Mouse (Mus musculus) inflammation-experienced regulatory T-cells, adult 6 months (primary cell): ENCODE data around the gene Gpr4. TPM values are rescaled to one million over a fixed set of nuclear protein-coding genes. Genes with fewer than 3 reads are reported as not detected.
A peak's percentile ranks its signal among the peaks of the same experiment; 100 is the strongest.

Experiments used
- ATAC-seq: one replicate; pipeline ENCODE4 v1.8.0; 2017
- polyA plus RNA-seq, 3 experiments: library from polyadenylated mRNA; unstranded; fragments of 100-300 nt; shearing (Covaris generic); gene quantifications; one replicate each; pipeline ENCODE4 v1.2.1; 2017

The Gpr4 gene
- polyA plus RNA-seq, 3 experiments from 2014 or later: 0.13 TPM; not detected in 2

DNA sequence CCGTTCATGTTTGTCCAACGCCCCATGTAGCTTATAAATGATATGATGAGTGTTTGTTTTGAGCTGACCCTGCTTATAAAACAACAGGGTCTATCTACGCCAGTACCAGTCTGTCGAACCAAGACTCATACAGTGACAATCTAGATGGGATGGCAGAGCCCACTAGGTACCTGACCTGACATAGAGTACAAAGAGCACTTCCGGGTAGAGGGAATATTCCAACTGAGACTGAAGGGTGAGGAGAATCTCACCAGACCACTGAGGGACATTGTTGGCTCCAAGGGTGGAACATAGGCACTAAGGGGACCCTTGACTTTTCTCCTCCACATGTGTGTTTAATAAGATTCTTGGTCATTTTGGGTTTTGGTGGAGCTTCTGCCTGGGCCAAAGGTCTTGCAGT, 17.1 kb downstream of the Gpr4 start:
- no peak for ATAC-seq

DNA sequence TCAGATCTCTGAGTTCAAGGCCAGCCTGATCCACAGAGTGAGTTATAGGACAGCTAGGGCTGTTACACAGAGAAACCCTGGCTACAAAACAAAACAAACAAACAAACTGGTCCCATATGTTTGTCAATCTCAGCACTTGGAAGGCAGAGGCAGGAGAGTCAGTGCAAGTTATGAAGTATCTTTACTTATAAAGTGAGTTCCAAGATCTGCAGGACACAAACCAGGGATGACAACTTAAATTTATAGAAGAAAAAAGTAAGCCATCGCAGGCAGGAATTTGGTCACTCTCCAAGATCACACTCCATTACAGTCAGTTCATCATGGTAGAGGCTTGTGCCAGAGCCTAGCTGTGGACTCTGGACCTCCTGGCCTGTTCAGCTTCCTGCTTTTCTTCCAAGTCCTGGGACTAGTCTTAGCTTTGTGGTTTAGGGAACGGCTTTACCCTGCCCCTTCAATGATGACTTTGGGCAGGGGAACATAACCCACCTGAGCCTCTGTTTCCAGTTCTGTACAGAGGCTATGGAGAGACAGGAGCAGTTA, 17.8 kb downstream of the Gpr4 start:
- no peak for ATAC-seq

DNA sequence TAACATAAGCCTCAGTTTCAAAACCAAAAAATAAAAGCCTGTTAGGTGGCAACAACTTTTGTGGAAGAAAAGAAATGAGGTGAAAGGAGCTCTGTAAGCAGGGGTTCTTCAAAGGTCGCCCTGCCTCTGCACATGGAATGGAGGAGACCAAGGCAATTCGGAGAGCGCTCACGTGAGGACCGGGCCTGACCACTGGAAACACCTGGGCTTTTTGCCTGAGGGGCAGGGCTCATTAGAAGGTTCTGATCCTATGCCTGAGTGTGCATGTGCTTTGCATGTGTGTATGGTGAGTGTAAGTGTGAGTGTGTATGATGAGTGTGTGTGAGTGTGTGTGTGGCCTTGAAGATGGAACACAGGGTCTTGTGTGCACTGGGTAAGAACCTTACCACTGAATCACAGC, 18.6 kb downstream of the Gpr4 start:
- no peak for ATAC-seq

DNA sequence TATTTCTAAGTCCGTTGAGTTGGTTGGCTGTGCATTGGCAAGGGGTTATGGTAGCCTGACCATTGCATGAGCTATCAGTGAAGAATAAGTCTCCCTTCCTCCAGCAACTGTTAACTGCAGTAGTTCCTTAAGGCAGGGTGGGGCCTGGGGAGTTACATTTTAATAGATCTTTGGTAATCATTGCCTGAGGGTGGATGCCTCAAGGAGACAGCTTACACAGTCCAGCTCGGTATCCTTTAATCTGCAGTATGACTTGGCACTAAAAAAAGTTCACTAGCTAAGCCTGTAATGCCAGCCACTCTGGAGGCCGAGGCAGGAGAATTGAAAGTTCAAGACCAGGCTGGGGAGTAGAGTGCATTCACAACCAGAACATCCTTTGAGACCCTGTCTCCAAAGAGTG, 19.5 kb downstream of the Gpr4 start:
- ATAC-seq: no peak

DNA sequence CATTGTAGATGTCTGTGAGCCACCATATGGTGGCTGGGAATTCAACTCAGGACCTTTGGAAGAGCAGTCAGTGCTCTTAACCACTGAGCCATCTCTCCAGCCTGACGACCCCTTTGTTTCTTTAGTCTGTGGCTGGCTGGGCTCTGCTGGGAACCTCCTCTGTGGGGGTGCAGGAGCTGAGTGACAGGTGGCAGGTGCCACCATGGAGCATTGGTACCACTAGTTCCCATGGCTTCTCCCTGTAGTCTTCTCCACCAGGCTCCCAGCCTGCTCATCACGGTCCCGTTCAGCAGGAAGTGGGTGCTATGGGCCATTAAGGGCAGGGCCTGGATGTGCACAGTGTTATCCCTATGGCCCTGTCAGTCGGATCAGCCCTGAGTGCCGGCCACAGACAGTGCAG, 22.3 kb downstream of the Gpr4 start:
- ATAC-seq: no peak

DNA sequence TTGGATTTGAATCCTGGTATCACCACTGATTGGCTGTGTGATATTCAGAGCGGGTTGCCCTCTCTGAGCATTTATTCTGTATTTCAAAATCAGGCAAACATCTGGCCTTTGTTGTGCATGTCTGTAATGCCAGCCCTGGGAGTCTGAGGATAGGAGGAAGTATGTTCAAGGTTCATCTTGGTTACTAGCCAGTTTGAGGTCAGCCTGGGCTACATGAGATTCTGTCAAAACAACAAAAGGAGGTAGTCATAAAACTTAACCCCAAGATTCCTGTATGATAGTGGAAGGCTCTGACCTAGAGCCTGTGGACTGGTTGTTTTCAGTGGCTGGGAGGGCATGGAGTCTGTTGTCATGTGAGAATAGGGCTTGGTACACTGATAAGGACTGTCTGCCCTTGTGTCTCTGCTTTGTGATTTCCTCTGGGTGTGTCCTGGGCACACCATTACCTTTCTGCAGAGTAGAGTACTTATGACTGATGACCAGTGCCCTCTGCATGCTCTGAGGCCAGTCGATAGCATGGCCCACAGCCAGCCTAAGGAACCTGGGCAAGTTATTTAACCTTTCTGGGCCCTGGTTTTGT, 22.8 kb downstream of the Gpr4 start:
- no peak for ATAC-seq

DNA sequence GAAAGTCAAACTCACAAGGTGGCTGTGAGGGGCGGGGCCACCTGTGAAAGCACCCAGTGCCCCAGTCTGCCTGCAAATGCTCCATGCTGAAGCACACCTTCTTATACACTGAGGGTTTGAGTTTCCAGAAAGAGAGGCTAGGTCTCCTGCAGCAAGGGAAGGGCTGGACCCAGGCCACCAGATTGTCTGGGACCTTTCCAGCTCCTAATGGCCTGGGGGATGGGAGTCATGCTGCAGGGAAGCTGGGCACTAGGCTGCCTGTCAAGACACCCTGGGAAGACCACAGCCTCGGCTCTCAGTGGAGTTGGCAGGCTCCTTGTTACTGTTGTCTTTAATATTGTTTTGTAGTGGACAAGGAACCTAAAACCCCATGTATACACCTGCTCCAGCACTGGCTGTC, 24.1 kb downstream of the Gpr4 start:
- ATAC-seq: no peak

DNA sequence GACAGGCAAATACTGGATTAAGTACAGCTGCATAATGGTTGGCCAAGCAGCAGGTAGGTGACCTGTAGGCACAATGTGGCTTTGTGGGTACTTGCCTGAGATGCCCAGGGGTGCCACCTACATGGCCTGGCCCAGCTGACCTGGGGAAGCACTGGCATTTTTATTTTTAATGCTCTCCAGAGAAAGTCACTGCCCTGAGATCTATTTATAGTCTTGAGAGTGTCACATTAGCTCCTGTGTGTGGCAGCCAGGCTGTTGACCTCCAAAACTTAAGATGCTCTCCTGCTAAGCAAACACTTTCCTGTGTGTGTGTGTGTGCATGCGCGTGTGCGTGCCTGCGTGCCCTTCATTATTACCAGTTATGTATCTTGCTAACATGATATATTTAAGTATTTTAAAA, 26.0 kb downstream of the Gpr4 start:
- ATAC-seq: no peak

DNA sequence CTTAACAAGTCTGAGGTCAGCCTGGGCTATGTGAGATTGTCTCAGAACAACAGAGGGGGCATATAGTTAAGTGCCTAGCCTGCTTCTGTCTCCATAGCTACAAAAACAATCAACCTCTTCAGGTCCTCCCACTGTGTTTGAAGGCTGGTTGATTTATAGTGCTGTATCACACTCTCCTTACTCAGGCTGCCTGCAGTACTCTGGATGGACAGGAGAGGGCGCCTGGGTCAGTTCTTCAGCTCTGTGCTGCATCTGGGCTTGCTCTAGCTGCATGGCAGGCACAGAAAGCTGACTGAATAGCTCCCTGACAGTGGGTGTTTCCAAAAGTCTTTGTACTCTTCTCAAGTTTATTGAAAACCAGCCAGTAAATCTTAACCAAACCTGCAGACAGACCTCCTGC, 27.1 kb downstream of the Gpr4 start:
- peak; percentile 97 for ATAC-seq

DNA sequence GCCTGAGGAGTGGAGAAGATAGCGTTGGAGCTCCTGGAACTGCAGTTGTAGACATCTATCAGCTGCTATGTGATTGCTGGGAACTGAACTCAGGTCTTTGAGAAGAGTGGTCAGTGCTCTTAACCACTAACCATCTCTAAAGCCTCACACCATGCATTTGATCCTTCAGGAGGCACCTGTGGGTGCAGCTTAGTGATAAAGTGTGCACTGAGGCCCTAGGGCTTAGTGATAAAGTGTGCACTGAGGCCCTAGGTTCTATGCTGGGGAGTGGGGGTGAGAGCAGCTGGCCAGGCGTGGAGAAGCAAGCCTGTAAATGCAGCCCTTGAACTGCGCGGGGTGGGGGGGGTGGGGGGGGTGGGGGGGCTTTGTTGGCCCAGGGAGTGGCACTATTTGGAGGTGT, 27.6 kb downstream of the Gpr4 start:
- ATAC-seq: no peak

DNA sequence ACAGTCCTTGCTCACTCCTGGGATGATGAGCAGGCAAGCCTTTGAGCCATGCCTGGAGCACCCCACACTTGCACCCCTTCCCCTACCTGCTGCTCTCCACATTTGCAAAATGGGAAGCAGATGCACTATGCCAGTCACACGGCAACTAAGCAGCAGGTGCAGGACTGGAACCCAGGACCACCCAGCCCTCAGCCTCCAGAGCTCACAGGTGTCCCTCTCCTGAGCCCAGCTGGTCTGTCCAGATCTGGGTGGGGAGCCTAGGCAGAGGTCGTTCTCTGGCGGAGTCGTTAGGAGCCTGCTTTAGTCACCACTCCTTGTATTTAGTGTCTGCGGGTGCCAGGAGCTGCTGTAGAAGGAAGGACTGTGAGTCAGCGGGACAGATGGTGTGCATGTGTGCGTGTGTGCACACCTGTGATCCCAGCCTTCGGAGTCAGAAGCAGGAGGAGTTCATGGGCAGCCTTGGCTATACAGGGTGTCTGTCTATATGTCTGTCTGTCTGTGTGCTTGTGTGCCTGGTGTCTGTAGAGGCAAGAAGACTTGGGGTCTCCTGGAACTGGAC, 28.6 kb downstream of the Gpr4 start:
- no peak for ATAC-seq

DNA sequence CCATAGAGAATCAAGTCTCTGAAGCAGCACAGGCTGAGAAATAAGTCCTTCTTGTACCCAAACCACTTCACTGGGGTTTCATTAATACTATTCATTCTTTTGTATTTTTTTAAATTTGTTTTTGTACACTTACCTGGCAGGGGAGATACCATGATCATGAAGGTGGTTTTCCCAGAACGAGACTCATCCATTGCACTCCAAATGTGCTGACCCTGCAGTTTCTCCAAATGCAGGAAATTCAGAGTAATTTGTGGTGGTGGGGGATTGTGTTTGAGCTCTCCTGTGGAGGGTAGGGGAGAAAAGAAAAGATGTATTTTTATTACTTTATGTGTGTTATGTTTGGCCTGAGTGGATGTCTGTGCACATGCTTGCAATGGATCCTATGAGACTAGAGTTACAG, 29.7 kb downstream of the Gpr4 start:
- ATAC-seq: no peak

DNA sequence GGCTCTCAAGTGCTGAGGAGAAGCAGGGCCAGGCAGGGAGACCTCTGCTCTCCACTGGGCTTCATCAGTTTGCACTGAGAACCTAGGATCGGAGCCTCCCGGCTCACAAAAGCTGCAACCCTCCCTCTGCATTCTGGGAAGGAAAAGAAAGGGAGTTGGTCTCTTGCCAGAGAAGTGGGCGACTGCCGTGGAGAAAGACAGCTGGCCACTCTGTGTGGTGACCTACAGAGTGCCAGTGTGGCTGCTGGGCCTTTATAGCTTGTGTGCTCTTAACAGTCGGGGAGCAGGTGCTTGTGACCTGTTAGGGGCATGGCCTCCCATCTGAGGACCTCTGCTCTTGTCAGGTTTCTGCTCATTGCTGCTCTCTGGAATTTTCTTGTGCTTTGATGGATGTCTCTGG, 31.5 kb downstream of the Gpr4 start:
- ATAC-seq: no peak

DNA sequence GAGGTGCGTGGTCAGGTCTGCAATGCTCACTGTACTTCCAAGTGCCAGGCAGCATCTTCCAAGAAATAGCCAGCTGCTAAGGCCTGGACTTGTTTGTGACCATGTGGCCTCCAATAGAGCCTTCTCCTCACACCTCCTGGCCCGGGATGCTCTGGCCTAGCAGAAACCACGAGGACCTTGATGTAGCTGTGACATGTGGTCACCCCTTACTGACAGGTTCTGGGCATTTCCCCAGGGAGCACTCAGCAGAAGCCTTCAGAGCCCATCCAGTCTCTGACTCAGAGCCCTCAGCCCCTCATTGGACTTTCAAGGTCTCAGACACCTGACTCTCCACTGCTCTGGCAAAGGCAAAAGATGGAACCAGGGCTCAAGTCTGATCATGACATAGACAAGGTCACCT, 32.7 kb downstream of the Gpr4 start:
- no peak for ATAC-seq

DNA sequence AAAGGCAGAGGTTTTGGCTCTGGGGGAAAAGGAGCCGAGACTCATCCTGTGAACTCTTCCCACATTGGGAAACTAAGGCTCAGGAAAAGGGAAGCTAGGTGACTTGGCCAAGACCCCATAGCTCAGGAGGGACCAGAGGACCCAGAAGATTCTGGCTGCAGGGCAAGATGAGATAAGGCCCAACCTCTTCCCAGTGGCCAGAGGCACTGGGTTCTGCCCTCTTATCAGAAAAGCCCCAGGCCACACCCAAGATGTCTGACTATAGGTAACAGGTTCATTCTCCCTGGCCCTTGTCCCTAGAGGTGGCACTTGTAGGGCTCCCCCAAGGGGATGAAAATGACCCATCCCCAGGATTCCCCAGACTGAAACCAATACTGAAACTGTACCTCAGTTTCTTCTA, 34.5 kb downstream of the Gpr4 start:
- no peak for ATAC-seq

DNA sequence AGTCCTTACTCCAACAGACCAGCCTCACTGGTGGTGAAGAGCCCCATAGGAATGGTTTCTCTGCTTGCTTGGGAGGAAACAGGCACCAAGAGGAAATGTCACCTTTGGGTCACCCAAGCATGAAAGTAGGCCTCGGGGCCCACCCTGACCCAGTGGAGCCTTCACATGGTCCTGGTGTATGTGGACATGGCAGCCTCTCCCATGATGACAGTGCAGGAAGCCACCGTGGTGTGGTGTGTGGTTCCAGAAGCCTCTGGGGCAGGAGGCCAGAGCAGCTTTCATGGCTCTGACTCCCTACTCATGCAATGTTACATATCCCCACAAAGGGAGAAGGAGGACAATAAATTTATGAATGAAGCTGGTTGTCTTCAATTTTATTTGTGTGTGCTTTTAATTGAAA, 35.2 kb downstream of the Gpr4 start:
- no peak for ATAC-seq

DNA sequence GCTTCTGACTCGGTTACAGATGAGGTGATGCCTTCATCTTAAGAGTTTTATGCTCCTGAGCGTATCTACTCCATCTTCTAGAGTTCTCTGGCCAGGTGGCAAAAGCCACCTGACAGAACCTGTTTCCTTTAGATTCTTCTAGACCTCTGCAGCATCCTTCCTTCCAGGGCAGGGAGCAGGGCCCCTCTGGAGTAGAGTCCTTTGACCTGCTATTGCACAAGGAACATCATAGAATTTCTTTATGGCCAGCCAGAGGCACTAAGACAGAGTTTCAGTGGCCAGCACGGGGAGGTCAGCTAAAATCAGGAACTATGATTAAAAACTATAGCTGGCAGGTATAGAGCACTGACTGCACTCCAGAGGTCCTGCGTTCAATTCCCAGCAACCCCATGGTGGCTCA, 39.7 kb downstream of the Gpr4 start:
- ATAC-seq: no peak

DNA sequence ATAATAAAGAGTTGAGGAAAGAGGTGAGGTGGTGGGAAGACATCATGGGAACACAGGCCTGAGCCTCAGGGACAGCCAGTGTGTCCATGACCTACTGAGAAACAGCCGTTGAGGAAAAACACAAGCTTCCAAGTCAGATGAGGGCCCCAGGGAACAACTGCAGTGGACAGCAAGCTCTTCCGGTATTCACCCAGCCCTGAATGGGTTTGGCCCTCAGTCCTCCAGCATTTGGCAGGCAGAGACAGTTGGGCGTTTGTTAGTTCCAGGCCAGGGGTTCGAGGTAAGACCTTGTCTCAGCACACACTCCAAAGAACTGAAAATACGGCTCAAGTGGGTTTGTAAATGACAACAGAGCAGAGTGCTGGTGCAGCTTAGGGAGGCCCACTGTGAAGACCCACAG, 41.1 kb downstream of the Gpr4 start:
- ATAC-seq: no peak

DNA sequence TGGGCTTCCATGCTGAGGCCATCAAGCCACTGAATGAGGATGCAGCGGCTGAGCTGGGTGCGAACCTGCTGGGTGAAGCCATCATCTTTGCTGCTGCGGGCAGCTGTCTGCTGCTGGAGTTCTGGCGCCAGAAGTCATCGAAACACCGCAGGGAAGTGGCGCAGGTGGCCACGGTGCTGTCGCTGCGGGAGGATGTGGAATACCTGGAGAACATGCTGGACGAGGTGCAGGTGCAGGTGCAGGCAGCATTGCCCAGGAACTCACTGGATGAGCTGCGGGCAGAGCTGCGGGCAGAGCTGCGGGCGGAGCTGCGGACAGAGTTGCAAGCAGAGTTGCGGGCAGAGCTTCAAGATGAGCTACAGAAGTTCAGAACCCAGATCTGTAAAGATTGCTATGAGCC, 43.1 kb downstream of the Gpr4 start:
- ATAC-seq: no peak

DNA sequence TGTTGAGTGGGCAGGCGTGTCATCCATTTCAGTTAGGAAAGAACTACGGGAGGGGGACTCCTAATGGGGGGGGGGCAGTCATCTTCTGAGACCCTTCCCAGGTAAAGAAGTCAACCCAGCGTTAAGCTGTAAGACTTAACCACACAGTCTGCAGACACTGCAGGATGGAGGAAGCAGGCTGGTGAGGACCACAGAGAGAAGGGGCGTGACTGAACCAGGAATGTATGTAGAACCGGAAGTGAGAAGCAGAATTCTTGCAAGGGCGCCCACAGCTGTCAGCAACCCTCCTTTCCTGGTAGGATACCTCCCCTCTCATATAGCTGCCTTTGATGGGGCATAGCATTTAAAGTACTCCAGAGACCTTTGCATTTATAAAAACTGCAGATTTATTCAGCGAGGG, 44.2 kb downstream of the Gpr4 start:
- ATAC-seq: peak; percentile 77

DNA sequence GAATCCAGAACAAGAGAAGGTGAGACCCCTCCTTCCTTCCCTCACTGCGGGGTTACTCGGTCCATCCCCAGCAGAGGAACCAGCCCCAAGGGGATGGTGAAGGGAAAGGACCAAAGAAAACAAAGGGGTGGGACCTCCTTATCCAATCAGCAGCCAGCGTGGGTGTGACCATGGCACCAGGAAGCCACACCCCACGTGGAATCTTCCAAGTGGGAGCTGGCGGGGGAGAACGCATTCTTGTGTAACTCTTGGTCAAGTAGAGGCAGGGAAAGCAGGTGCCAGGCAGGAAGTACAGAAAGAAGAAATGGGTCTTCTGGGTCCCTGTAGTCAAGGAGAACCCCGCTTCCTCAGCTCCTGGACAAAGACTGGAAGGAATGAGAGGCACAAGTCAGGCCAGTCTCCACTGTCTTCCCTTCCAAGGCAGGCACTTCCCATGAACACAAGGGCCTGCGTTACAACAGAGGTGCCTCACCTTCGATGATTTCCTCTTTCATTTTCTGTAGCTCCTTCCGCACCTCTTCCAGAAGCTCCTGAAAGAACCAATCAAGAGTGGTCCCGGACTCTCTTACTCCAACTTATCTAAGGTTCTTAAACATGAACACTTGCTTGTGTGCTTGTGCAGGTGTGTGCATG, 45.2 kb downstream of the Gpr4 start:
- no peak for ATAC-seq

DNA sequence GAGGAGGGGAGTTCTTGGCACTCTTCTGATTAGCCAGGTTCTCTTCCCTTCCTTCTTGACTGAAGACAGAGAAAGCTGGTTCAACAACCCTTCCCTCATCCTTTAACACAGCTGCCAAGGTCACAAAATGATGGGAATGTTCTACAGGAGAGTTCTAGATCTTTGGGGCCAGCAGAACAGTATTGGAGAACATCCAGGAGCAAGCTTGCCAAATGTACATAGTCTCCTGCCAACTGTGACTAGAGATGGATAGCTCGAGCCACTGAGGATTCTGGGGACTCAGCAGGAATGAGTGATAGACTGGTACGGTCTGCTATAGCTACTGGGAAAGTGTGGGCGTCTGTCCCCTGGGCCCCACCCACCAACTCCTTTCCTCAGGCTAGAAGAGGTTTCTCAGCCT, 46.0 kb downstream of the Gpr4 start:
- ATAC-seq: no peak

DNA sequence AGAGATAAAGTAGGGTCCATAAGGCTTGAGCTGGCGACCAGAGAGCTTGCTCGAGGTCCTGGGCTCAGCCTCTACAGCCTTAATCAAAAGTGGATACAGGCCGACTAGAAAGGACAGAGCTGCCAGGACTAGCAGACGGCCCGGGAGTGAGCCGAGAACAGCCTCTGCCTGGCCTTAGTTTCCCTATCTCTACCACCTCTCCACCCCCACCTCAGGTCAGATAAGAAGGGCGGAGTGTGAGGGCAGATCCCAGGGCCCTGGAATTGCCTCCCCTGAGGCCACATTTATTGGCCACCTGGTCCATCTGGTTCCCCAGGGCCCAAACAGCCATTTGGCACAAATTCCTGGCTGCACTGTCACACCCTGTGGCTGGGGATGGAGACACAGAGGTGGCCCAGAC, 52.8 kb downstream of the Gpr4 start:
- no peak for ATAC-seq
